Mouse (Mus musculus) liver, embryonic 14.5 days (tissue): ENCODE data around the gene Runx2. TPM values are rescaled to one million over a fixed set of nuclear protein-coding genes. Genes with fewer than 3 reads are reported as not detected.

Experiments
- ATAC-seq: fragments of 200-750 bp; cut with Nextera tagmentation; 2 replicates; pipeline ENCODE4 v1.8.0; 2017; ENCODE audit warnings: moderate number of reproducible peaks, mild to moderate bottlenecking, moderate library complexity; ENCODE audit not compliant: insufficient read depth
- DNase-seq, 3 experiments: peaks; one replicate each; pipeline ENCODE4 v3.0.0-alpha.2; 2012 to 2013; ENCODE audit warnings: low read depth in 3 of 3, low spot score in 3 of 3
- H3K27ac ChIP-seq: fragments of 300-500 bp; sonication (generic); 2 replicates; pipeline ENCODE4 v1.5.1; 2014; ENCODE audit warnings: moderate library complexity, mild to moderate bottlenecking, control low read depth, inconsistent platforms
- H3K27me3 ChIP-seq: fragments of 300-500 bp; sonication (generic); 2 replicates; pipeline ENCODE4 v1.6.1; 2014; ENCODE audit warnings: mild to moderate bottlenecking, low read length, moderate library complexity; ENCODE audit not compliant: control insufficient read depth, insufficient read depth
- H3K36me3 ChIP-seq: fragments of 300-500 bp; sonication (generic); replicated peaks from 2 replicates; pipeline ENCODE4 v1.6.1; 2014; ENCODE audit warnings: low read depth; ENCODE audit not compliant: control insufficient read depth, insufficient read depth
- H3K4me1 ChIP-seq, 2 experiments: fragments of 200-500 bp in 1 of 2; fragments of 300-500 bp in 1 of 2; sonication (generic) in 1 of 2; replicated peaks; 2 replicates each; pipeline ENCODE4 v1.6.1; 2012 to 2014; ENCODE audit warnings: antibody characterized with exemption in 1 of 2, inconsistent platforms in 1 of 2, low read length in 1 of 2; ENCODE audit not compliant: control insufficient read depth in 2 of 2, insufficient read depth in 2 of 2
- H3K4me2 ChIP-seq: fragments of 300-500 bp; sonication (generic); 2 replicates; pipeline ENCODE4 v1.6.1; 2014; ENCODE audit warnings: low read depth, mild to moderate bottlenecking, control low read depth, moderate library complexity
- H3K4me3 ChIP-seq, 2 experiments: fragments of 200-500 bp in 1 of 2; fragments of 300-500 bp in 1 of 2; sonication (generic) in 1 of 2; 2 replicates each; pipeline ENCODE4 v1.5.1; 2012 to 2014; ENCODE audit warnings: low read depth in 2 of 2, low read length in 2 of 2, mild to moderate bottlenecking in 2 of 2, control low read depth in 1 of 2, inconsistent platforms in 1 of 2, moderate library complexity in 1 of 2; ENCODE audit not compliant: insufficient read depth in 1 of 2
- H3K9ac ChIP-seq: fragments of 300-500 bp; sonication (generic); replicated peaks from 2 replicates; pipeline ENCODE4 v1.6.1; 2014; ENCODE audit warnings: mild to moderate bottlenecking, control low read depth, moderate library complexity
- H3K9me3 ChIP-seq: fragments of 300-500 bp; sonication (generic); 2 replicates; pipeline ENCODE4 v1.6.1; 2016; ENCODE audit warnings: low read length, mixed read lengths; ENCODE audit not compliant: control insufficient read depth
- CTCF ChIP-seq: IDR thresholded peaks from 2 replicates; pipeline ENCODE4 v1.5.1; 2016; ENCODE audit warnings: antibody characterized with exemption, low read depth, control low read depth
- EP300 ChIP-seq: IDR thresholded peaks from 2 replicates; pipeline ENCODE4 v1.6.1; 2016; ENCODE audit warnings: antibody characterized with exemption, low read depth
- WGBS: fragments of 180-500 bp; shearing (Covaris S2); extraction: QIAGEN DNeasy Blood & Tissue Kit; methylation state at CpG from one replicate; pipeline ENCODE4 v1.1.7; 2014; ENCODE audit not compliant: insufficient replicate concordance; 5-methylcytosine and 5-hydroxymethylcytosine counted together
- polyA plus RNA-seq, 2 experiments: library from polyadenylated mRNA; depleted of rRNA in 1 of 2; stranded (reverse) in 1 of 2; unstranded in 1 of 2; fragments of >200 nt; fragmentation: Nextera tagmentation in 1 of 2; extraction: Ambion mirVana in 1 of 2; gene quantifications; 2 replicates each; pipeline versions ENCODE4 v1.2.1 to v1.2.3; 2012 to 2014

Gene Runx2
- polyA plus RNA-seq, 2 experiments, result 0.58 to 0.65 TPM

GRCm38 (mm10) chr17:44633607-44634415 is 180.8 kb downstream of the Runx2 start:
- ATAC-seq (no peak), DNase-seq (no peak)
- Histone ChIP-seq H3K9me3 (no peaks in the 10 kb centered on the region), H3K9ac (no peak overlapping the region), H3K4me2 (no peak overlapping the region), H3K27ac (no peak overlapping the region), H3K27me3 (no peaks in the 10 kb centered on the region), H3K4me3 (no peak overlapping the region), H3K36me3 (no peaks in the 10 kb centered on the region), H3K4me1 (peaks cover 0 to 4% of the 10 kb centered on the region in 2 experiments; a peak in 2 of 4 replicates)
- TF ChIP-seq EP300 (no peak), CTCF (no peak)
- WGBS, result 69% methylated on average over 14 of the region's 14 CpGs

DNA sequence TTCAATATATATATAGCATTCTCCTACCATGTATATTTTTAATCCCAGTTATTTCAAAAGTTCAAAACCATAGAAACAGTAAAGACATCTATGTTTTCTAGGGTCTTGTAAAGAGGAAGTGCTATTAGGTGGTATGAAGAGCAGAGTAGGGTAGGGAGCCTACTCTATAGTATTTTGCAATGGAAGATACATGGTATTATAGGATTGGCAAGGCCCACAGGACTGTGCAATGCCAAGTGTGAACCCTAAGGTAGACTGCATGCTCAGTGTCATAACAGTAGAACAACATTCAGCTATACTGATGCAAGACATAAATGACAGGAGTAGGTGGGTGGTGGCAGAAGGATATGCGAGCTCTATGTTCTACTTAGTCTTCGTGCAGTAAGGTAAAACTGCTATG is 181.7 kb downstream of the Runx2 start:
- TF ChIP-seq EP300, result no peak
- TF ChIP-seq CTCF, result no peak
- WGBS, result 52% methylated on average over 2 of the region's 2 CpGs
- H3K9ac ChIP-seq, result no peak overlapping the region
- no peak overlapping the region for H3K4me3 ChIP-seq
- ATAC-seq (no peak), DNase-seq (no peak)
- H3K4me2 ChIP-seq, result no peak overlapping the region
- no peaks in the 10 kb centered on the region for H3K9me3 ChIP-seq
- no peak overlapping the region for H3K27ac ChIP-seq
- no peaks in the 10 kb centered on the region for H3K36me3 ChIP-seq
- peaks cover 0 to 4% of the 10 kb centered on the region in 2 experiments; a peak in 2 of 4 replicates for H3K4me1 ChIP-seq
- no peaks in the 10 kb centered on the region for H3K27me3 ChIP-seq

- Histone ChIP-seq H3K27me3 (no peaks in the 10 kb centered on the region), H3K27ac (no peak overlapping the region), H3K9me3 (no peaks in the 10 kb centered on the region), H3K36me3 (no peaks in the 10 kb centered on the region), H3K4me1 (peaks cover 0 to 4% of the 10 kb centered on the region in 2 experiments; a peak in 2 of 4 replicates), H3K4me2 (no peak overlapping the region), H3K9ac (no peak overlapping the region), H3K4me3 (no peak overlapping the region)
- DNase-seq (no peak), ATAC-seq (no peak)
- TF ChIP-seq CTCF (no peak), EP300 (no peak)
- WGBS, result 44% methylated on average over 4 of the region's 4 CpGs
Measured at GRCm38 (mm10) chr17:44632292-44632691, 182.3 kb downstream of the Runx2 start.

GRCm38 (mm10) chr17:44631577-44631976 is 183.0 kb downstream of the Runx2 start:
- peaks cover 0 to 4% of the 10 kb centered on the region in 2 experiments; a peak in 2 of 4 replicates for H3K4me1 ChIP-seq
- H3K27me3 ChIP-seq, result no peaks in the 10 kb centered on the region
- no peak overlapping the region for H3K27ac ChIP-seq
- DNase-seq (no peak), ATAC-seq (no peak)
- 60% methylated on average over 4 of the region's 4 CpGs for WGBS
- no peak overlapping the region for H3K4me3 ChIP-seq
- no peaks in the 10 kb centered on the region for H3K36me3 ChIP-seq
- no peaks in the 10 kb centered on the region for H3K9me3 ChIP-seq
- TF ChIP-seq EP300 (no peak), CTCF (no peak)
- no peak overlapping the region for H3K9ac ChIP-seq
- no peak overlapping the region for H3K4me2 ChIP-seq

GRCm38 (mm10) chr17:44627317-44627716 is 187.3 kb downstream of the Runx2 start:
- 56% methylated on average over 6 of the region's 6 CpGs for WGBS
- Histone ChIP-seq H3K36me3 (no peaks in the 10 kb centered on the region), H3K27ac (no peak overlapping the region)

More at GRCm38 (mm10) chr17:44627317-44627716, 187.3 kb downstream of the Runx2 start:
- ATAC-seq, result no peak
- no peak overlapping the region for H3K9ac ChIP-seq
- no peak overlapping the region for H3K4me3 ChIP-seq
- H3K4me2 ChIP-seq, result no peak overlapping the region
- no peaks in the 10 kb centered on the region for H3K27me3 ChIP-seq
- peaks cover 0 to 4% of the 10 kb centered on the region in 2 experiments; a peak in 2 of 4 replicates for H3K4me1 ChIP-seq
- TF ChIP-seq CTCF (no peak), EP300 (no peak)
- H3K9me3 ChIP-seq, result no peaks in the 10 kb centered on the region
- no peak for DNase-seq
